Mouse (Mus musculus): ENCODE measurements around the gene Mbnl2. TPM values are rescaled to one million over a fixed set of nuclear protein-coding genes. Genes with fewer than 3 reads are reported as not detected.
"Not testable (repeated sequence)": the region's sequence is repeated elsewhere in the genome, so short reads cannot be mapped to it uniquely, and the experiment has no call there.

The Mbnl2 gene
- total and polyA plus RNA-seq, 3 experiments: 23.8 to 28.9 (median 23.9) TPM

DNA sequence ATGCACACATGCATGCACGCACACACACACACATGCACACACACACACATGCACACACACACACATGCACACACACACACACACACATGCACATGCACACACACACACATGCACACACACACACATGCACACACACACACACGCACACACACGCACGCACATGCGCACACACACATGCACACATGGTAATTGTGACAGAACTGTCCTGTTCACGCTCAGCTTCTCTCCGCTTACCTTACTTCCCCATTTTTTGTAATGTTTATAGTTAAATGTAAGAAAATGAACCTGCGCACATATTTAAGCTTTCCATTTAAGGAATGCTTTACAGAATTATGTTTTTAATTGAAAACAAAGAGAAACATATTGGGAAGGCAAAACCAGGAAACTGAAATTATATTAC, 84.1 kb downstream of the Mbnl2 start:
- H3K9me3 ChIP-seq (replicated peaks; ENCODE audit: low read length); in situ Hi-C loops (cut with MboI; ENCODE audit: low pct_ligation_motif_present, low pct_unique_long_range_greater_than_20kb, low sequenced_read_pairs); H3K4me3 ChIP-seq (replicated peaks in 1 of 3; ENCODE audit: low read depth in 2 of 3, low read length in 2 of 3, poor library complexity in 1 of 3); H3K9ac ChIP-seq (ENCODE audit: insufficient read depth, low read depth); H3K4me2 ChIP-seq (ENCODE audit: insufficient read depth, low read depth, poor library complexity, severe bottlenecking); H3K27me3 ChIP-seq (replicated peaks); DNase-seq (ENCODE audit: extremely low read depth); dilution Hi-C loops (cut with MboI; ENCODE audit: extremely low pct_ligation_motif_present, extremely low pct_unique_long_range_greater_than_20kb, low sequenced_read_pairs); H3K4me1 ChIP-seq (ENCODE audit: control insufficient read depth in 1 of 2, insufficient read depth in 2 of 2); H3K27ac ChIP-seq (ENCODE audit: insufficient read depth, low read depth): not testable (repeated sequence)
- peaks cover 10% of the 10 kb centered on the region; the same call in 1 of the 2 replicates for H3K79me2 ChIP-seq (replicated peaks; ENCODE audit: control insufficient read depth, extremely low read depth, insufficient read depth, poor library complexity, severe bottlenecking)
- peaks cover 5 to 53% of the 10 kb centered on the region in 2 experiments for H3K36me3 ChIP-seq (replicated peaks in 1 of 2; ENCODE audit: control insufficient read depth in 1 of 2, insufficient read depth in 1 of 2, low read length in 1 of 2)

- Histone ChIP-seq H3K9me3 (replicated peaks; ENCODE audit: low read length) (no peaks in the 10 kb centered on the region), H3K27me3 (replicated peaks) (no peaks in the 10 kb centered on the region), H3K4me2 (ENCODE audit: insufficient read depth, low read depth, poor library complexity, severe bottlenecking) (no peak overlapping the region), H3K9ac (ENCODE audit: insufficient read depth, low read depth) (no peak overlapping the region), H3K79me2 (replicated peaks; ENCODE audit: control insufficient read depth, extremely low read depth, insufficient read depth, poor library complexity, severe bottlenecking) (peaks cover 10% of the 10 kb centered on the region; the same call in 1 of the 2 replicates), H3K4me3 (replicated peaks in 1 of 3; ENCODE audit: low read depth in 2 of 3, low read length in 2 of 3, poor library complexity in 1 of 3) (no peak overlapping the region), H3K36me3 (replicated peaks in 1 of 2; ENCODE audit: control insufficient read depth in 1 of 2, insufficient read depth in 1 of 2, low read length in 1 of 2) (peaks cover 5 to 51% of the 10 kb centered on the region in 2 experiments), H3K27ac (ENCODE audit: insufficient read depth, low read depth) (no peak overlapping the region), H3K4me1 (ENCODE audit: control insufficient read depth in 1 of 2, insufficient read depth in 2 of 2) (peaks cover 3 to 5% of the 10 kb centered on the region in 2 experiments; a peak in 3 of 4 replicates)
- TF ChIP-seq NRF1 (IDR thresholded peaks at IDR 0.05; ENCODE audit: low read depth, low read length) (no peak), ZMIZ1 (IDR thresholded peaks at IDR 0.05; ENCODE audit: low read depth, low read length) (no peak)
- in situ Hi-C loops (cut with MboI; ENCODE audit: low pct_ligation_motif_present, low pct_unique_long_range_greater_than_20kb, low sequenced_read_pairs) (no loop called here), dilution Hi-C loops (cut with MboI; ENCODE audit: extremely low pct_ligation_motif_present, extremely low pct_unique_long_range_greater_than_20kb, low sequenced_read_pairs) (no loop called here)
- DNase-seq (ENCODE audit: extremely low read depth): no peak
Observed at GRCm38 (mm10) chr14:120361121-120361520, 85.7 kb downstream of the Mbnl2 start.

GRCm38 (mm10) chr14:120362409-120362992, 87.0 kb downstream of the Mbnl2 start:
- H3K36me3 ChIP-seq (replicated peaks in 1 of 2; ENCODE audit: control insufficient read depth in 1 of 2, insufficient read depth in 1 of 2, low read length in 1 of 2): peaks cover 5 to 55% of the 10 kb centered on the region in 2 experiments
- in situ Hi-C loops (cut with MboI; ENCODE audit: low pct_ligation_motif_present, low pct_unique_long_range_greater_than_20kb, low sequenced_read_pairs) (no loop called here), dilution Hi-C loops (cut with MboI; ENCODE audit: extremely low pct_ligation_motif_present, extremely low pct_unique_long_range_greater_than_20kb, low sequenced_read_pairs) (no loop called here)
- H3K4me3 ChIP-seq (replicated peaks in 1 of 3; ENCODE audit: low read depth in 2 of 3, low read length in 2 of 3, poor library complexity in 1 of 3): no peak overlapping the region
- no peak overlapping the region for H3K9ac ChIP-seq (ENCODE audit: insufficient read depth, low read depth)
- no peak for DNase-seq (ENCODE audit: extremely low read depth)
- no peaks in the 10 kb centered on the region for H3K27me3 ChIP-seq (replicated peaks)
- peaks cover 3 to 5% of the 10 kb centered on the region in 2 experiments; a peak in 3 of 4 replicates for H3K4me1 ChIP-seq (ENCODE audit: control insufficient read depth in 1 of 2, insufficient read depth in 2 of 2)
- H3K9me3 ChIP-seq (replicated peaks; ENCODE audit: low read length): no peaks in the 10 kb centered on the region
- H3K79me2 ChIP-seq (replicated peaks; ENCODE audit: control insufficient read depth, extremely low read depth, insufficient read depth, poor library complexity, severe bottlenecking): peaks cover under 1% of the 10 kb centered on the region; the same call in 1 of the 2 replicates
- no peak overlapping the region for H3K4me2 ChIP-seq (ENCODE audit: insufficient read depth, low read depth, poor library complexity, severe bottlenecking)
- H3K27ac ChIP-seq (ENCODE audit: insufficient read depth, low read depth): no peak overlapping the region
- no peak for TF ChIP-seq GABPA (IDR thresholded peaks at IDR 0.05; ENCODE audit: insufficient replicate concordance, low read depth, low read length)
- no peak for TF ChIP-seq TCF12 (IDR thresholded peaks at IDR 0.05; ENCODE audit: low read depth, low read length)
- TF ChIP-seq MEF2A (IDR thresholded peaks at IDR 0.05; ENCODE audit: borderline replicate concordance, low read depth, low read length): no peak
- no peak for TF ChIP-seq E2F4 (IDR thresholded peaks at IDR 0.05; ENCODE audit: insufficient replicate concordance, low read depth, low read length)
- TF ChIP-seq MAFK (IDR thresholded peaks at IDR 0.05; ENCODE audit: insufficient replicate concordance, low read length): no peak
- TF ChIP-seq EP300 (IDR thresholded peaks at IDR 0.05; ENCODE audit: low read length): no peak
- TF ChIP-seq NELFE (IDR thresholded peaks at IDR 0.05; ENCODE audit: low read depth, low read length): no peak
- no peak for TF ChIP-seq JUN (IDR thresholded peaks at IDR 0.05; ENCODE audit: insufficient read depth, low read depth, low read length)
- no peak for TF ChIP-seq ZMIZ1 (IDR thresholded peaks at IDR 0.05; ENCODE audit: low read depth, low read length)
- no peak for TF ChIP-seq CHD1 (IDR thresholded peaks at IDR 0.05; ENCODE audit: low read depth, low read length)
- TF ChIP-seq TBP (conservative IDR thresholded peaks at IDR 0.05; ENCODE audit: low read depth, low read length): no peak
- no peak for TF ChIP-seq RCOR1 (conservative IDR thresholded peaks at IDR 0.05; ENCODE audit: low read depth, low read length)
- TF ChIP-seq UBTF (IDR thresholded peaks at IDR 0.05; ENCODE audit: low read depth, low read length): no peak
- no peak for TF ChIP-seq ZNF384 (IDR thresholded peaks at IDR 0.05; ENCODE audit: low read depth, low read length)
- TF ChIP-seq SIN3A (IDR thresholded peaks at IDR 0.05; ENCODE audit: low read length): no peak
- TF ChIP-seq USF1 (IDR thresholded peaks at IDR 0.05; ENCODE audit: low read depth, low read length): no peak
- no peak for TF ChIP-seq MYC (IDR thresholded peaks at IDR 0.05; ENCODE audit: low read depth, low read length)

All from CH12.LX (cell line).